Mouse (Mus musculus): Measurements from ENCODE around the gene Tlr2. TPM values are rescaled to one million over a fixed set of nuclear protein-coding genes. Genes with fewer than 3 reads are reported as not detected.

The Tlr2 gene
- 0.72 and 1.00 TPM in 2 replicates for polyA plus RNA-seq (2012; rRNA removed; ENCODE audit: low replicate concordance)

GRCm38 (mm10) chr3:83841095-83841850, at the start of gene Tlr2:
TSS of gene Tlr2 (minus strand) at chr3:83841767.

Other genes starting within 250 kb of the Tlr2 start
- gene Sfrp2, start 75.4 kb downstream of the Tlr2 start, polyA plus RNA-seq (2012; rRNA removed; ENCODE audit: low replicate concordance): 0.65 and 1.9 TPM in 2 replicates
- 10.5 and 12.8 TPM in 2 replicates for gene Tmem131l, start 198.4 kb upstream of the Tlr2 start, polyA plus RNA-seq (2012; rRNA removed; ENCODE audit: low replicate concordance)

All from duodenum, adult 2 months (tissue).